Mouse (Mus musculus) mouse trophoblast stem cell (cell line): ENCODE measurements at regions not wholly inside any gene's neighbourhood (a gene's known extent, or its start where the extent isn't known, plus 50 kb on each side); places are given as distances from the start of the nearest gene placed in this dataset.

ENCODE experiments used
- in situ Hi-C, 2 experiments: fragments of 300-500 bp; cut with MseI, MboI; formaldehyde crosslinking; loops; 2 replicates in 1 of 2; 3 replicates in 1 of 2; pipeline ENCODE4 v1.15.1; 2025

DNA sequence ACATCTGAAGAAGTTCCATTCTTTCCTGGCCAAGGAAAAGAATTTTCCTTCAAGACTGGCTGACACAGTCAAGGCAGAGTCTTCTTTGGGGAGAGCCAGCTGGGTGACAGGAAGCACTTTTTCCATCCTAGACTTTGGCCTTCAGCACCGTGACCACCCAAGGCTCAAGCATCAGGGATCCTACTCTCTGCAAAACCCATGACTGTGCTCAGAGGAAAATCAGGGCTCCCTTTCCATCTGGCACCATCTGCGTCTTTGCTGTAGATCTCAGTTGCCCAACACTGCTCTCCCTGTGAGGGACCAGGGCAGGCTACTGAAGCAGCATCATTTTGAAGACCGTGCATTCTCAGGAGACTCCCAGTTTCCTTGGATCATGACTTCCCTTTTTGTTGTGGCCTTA, 51.1 kb upstream of the 1700012B07Rik start:
- in situ Hi-C loops, result loop anchor here in 1 of 2 experiments (5.0 kb wide), 1 partner anchor 388 kb away; no protein-coding TSS in a partner anchor
